Mouse (Mus musculus) midbrain, embryonic 16.5 days (tissue): ENCODE results near the gene Fgfr2. TPM values are rescaled to one million over a fixed set of nuclear protein-coding genes. Genes with fewer than 3 reads are reported as not detected.
"Not testable (repeated sequence)": the region's sequence is repeated elsewhere in the genome, so short reads cannot be mapped to it uniquely, and the experiment has no call there.

Experiments used
- ATAC-seq: fragments of 200-750 bp; cut with Nextera tagmentation; 2 replicates; pipeline ENCODE4 v1.8.0; 2017; ENCODE audit warnings: moderate TSS enrichment
- H3K27ac ChIP-seq: fragments of 300-500 bp; sonication (generic); 2 replicates; pipeline ENCODE4 v1.5.1; 2014; ENCODE audit warnings: mild to moderate bottlenecking, low read length, mixed read lengths
- H3K27me3 ChIP-seq: fragments of 300-500 bp; sonication (generic); 2 replicates; pipeline ENCODE4 v1.6.1; 2014; ENCODE audit warnings: low read depth, low read length, mixed read lengths; ENCODE audit not compliant: control insufficient read depth, insufficient read depth
- H3K36me3 ChIP-seq: fragments of 300-500 bp; sonication (generic); 2 replicates; pipeline ENCODE4 v1.6.1; 2014; ENCODE audit warnings: mild to moderate bottlenecking, low read length, moderate library complexity, mixed read lengths; ENCODE audit not compliant: control insufficient read depth, insufficient read depth
- H3K4me1 ChIP-seq: fragments of 300-500 bp; sonication (generic); 2 replicates; pipeline ENCODE4 v1.6.1; 2014; ENCODE audit warnings: mild to moderate bottlenecking, low read length, mixed read lengths; ENCODE audit not compliant: control insufficient read depth, insufficient read depth
- H3K4me2 ChIP-seq: fragments of 300-500 bp; sonication (generic); 2 replicates; pipeline ENCODE4 v1.6.1; 2014; ENCODE audit warnings: mild to moderate bottlenecking, low read length, mixed read lengths
- H3K4me3 ChIP-seq: fragments of 300-500 bp; sonication (generic); 2 replicates; pipeline ENCODE4 v1.5.1; 2014; ENCODE audit warnings: low read depth, mild to moderate bottlenecking, low read length, moderate library complexity, mixed read lengths
- H3K9ac ChIP-seq: fragments of 300-500 bp; sonication (generic); 2 replicates; pipeline ENCODE4 v1.6.1; 2014; ENCODE audit warnings: low read depth, low read length, mixed read lengths
- H3K9me3 ChIP-seq: fragments of 300-500 bp; sonication (generic); replicated peaks from 2 replicates; pipeline ENCODE4 v1.6.1; 2014; ENCODE audit warnings: mild to moderate bottlenecking, low read length, mixed read lengths; ENCODE audit not compliant: control insufficient read depth, poor library complexity, severe bottlenecking
- WGBS: fragments of 180-500 bp; shearing (Covaris S2); extraction: QIAGEN DNeasy Blood & Tissue Kit; methylation state at CpG from one replicate; pipeline ENCODE4 v1.1.7; 2014; 5-methylcytosine and 5-hydroxymethylcytosine counted together
- polyA plus RNA-seq: library from polyadenylated mRNA; unstranded; fragments of >200 nt; fragmentation: Nextera tagmentation; extraction: Ambion mirVana; gene quantifications from 2 replicates; pipeline ENCODE4 v1.2.1, GENCODE M21; 2015

Gene Fgfr2
- polyA plus RNA-seq, 1 experiment from 2014 or later = 23.8 TPM

- Histone ChIP-seq H3K4me3 (no peak overlapping the region), H3K9ac (no peak overlapping the region), H3K4me1 (no peaks in the 10 kb centered on the region), H3K4me2 (no peak overlapping the region), H3K27ac (no peak overlapping the region), H3K9me3 (no peaks in the 10 kb centered on the region), H3K36me3 (peaks cover 12% of the 10 kb centered on the region), H3K27me3 (no peaks in the 10 kb centered on the region)
- WGBS = 93% methylated on average over 1 of the region's 1 CpGs
- ATAC-seq = no peak
These were observed 2621.7 kb downstream of the Fgfr2 start for GRCm38 (mm10) chr7:130501499-130501898.

GRCm38 (mm10) chr7:130493346-130493745 lies 2629.8 kb downstream of the Fgfr2 start:
- H3K9me3 ChIP-seq = no peaks in the 10 kb centered on the region
- WGBS = 88% methylated on average over 3 of the region's 3 CpGs
- ATAC-seq = no peak
- H3K27me3 ChIP-seq = no peaks in the 10 kb centered on the region
- no peak overlapping the region for H3K4me2 ChIP-seq
- H3K36me3 ChIP-seq = peaks cover 3% of the 10 kb centered on the region; the same call in 1 of the 2 replicates
- no peak overlapping the region for H3K4me3 ChIP-seq
- no peak overlapping the region for H3K27ac ChIP-seq
- no peaks in the 10 kb centered on the region for H3K4me1 ChIP-seq
- H3K9ac ChIP-seq = no peak overlapping the region

GRCm38 (mm10) chr7:130492026-130492425 lies 2631.1 kb downstream of the Fgfr2 start:
- no peak overlapping the region for H3K9ac ChIP-seq
- H3K36me3 ChIP-seq = peaks cover 4% of the 10 kb centered on the region
- no peaks in the 10 kb centered on the region for H3K4me1 ChIP-seq
- no peak overlapping the region for H3K27ac ChIP-seq
- H3K4me2 ChIP-seq = no peak overlapping the region
- no peak overlapping the region for H3K4me3 ChIP-seq
- no peak for ATAC-seq
- no peaks in the 10 kb centered on the region for H3K27me3 ChIP-seq
- no peaks in the 10 kb centered on the region for H3K9me3 ChIP-seq

GRCm38 (mm10) chr7:130479003-130479402 lies 2644.1 kb downstream of the Fgfr2 start:
- H3K4me2 ChIP-seq, H3K4me3 ChIP-seq, H3K4me1 ChIP-seq, H3K9me3 ChIP-seq, H3K27ac ChIP-seq, H3K9ac ChIP-seq, H3K27me3 ChIP-seq, H3K36me3 ChIP-seq, ATAC-seq: not testable (repeated sequence)
- WGBS = 95% methylated on average over 3 of the region's 3 CpGs

GRCm38 (mm10) chr7:130475970-130476369 lies 2647.2 kb downstream of the Fgfr2 start:
- no peaks in the 10 kb centered on the region for H3K9me3 ChIP-seq
- no peaks in the 10 kb centered on the region for H3K27me3 ChIP-seq
- no peak overlapping the region for H3K9ac ChIP-seq
- 0 out of 2 replicates have a peak, but pooled peaks have one; percentile 60 for ATAC-seq
- no peak overlapping the region for H3K27ac ChIP-seq
- peaks cover 8% of the 10 kb centered on the region for H3K4me1 ChIP-seq
- H3K4me2 ChIP-seq = no peak overlapping the region
- peaks cover 2% of the 10 kb centered on the region for H3K36me3 ChIP-seq
- H3K4me3 ChIP-seq = no peak overlapping the region
- WGBS = 29% methylated on average over 2 of the region's 2 CpGs

GRCm38 (mm10) chr7:130473881-130474280 lies 2649.3 kb downstream of the Fgfr2 start:
- H3K9me3 ChIP-seq = no peaks in the 10 kb centered on the region
- H3K27me3 ChIP-seq = no peaks in the 10 kb centered on the region
- H3K27ac ChIP-seq = no peak overlapping the region
- ATAC-seq = no peak
- no peaks in the 10 kb centered on the region for H3K36me3 ChIP-seq
- H3K4me2 ChIP-seq = no peak overlapping the region
- no peak overlapping the region for H3K9ac ChIP-seq
- no peak overlapping the region for H3K4me3 ChIP-seq
- peaks cover 12% of the 10 kb centered on the region for H3K4me1 ChIP-seq
- 63% methylated on average over 3 of the region's 3 CpGs for WGBS

GRCm38 (mm10) chr7:130472683-130473082 lies 2650.5 kb downstream of the Fgfr2 start:
- H3K27me3 ChIP-seq = no peaks in the 10 kb centered on the region
- no peak overlapping the region for H3K4me3 ChIP-seq
- no peaks in the 10 kb centered on the region for H3K9me3 ChIP-seq
- H3K9ac ChIP-seq = no peak overlapping the region
- no peak overlapping the region for H3K4me2 ChIP-seq
- no peak overlapping the region; the same call in 1 of the 2 replicates for H3K27ac ChIP-seq
- H3K36me3 ChIP-seq = no peaks in the 10 kb centered on the region
- ATAC-seq = no peak
- peaks cover 12% of the 10 kb centered on the region for H3K4me1 ChIP-seq
- 7% methylated on average over 6 of the region's 6 CpGs for WGBS

- H3K9me3 ChIP-seq = no peaks in the 10 kb centered on the region
- H3K27ac ChIP-seq = no peak overlapping the region
- H3K27me3 ChIP-seq = no peaks in the 10 kb centered on the region
- no peak overlapping the region for H3K4me3 ChIP-seq
- no peak for ATAC-seq
- no peak overlapping the region for H3K9ac ChIP-seq
- WGBS = 21% methylated on average over 6 of the region's 6 CpGs
- H3K4me1 ChIP-seq = peaks cover 12% of the 10 kb centered on the region
- H3K36me3 ChIP-seq = no peaks in the 10 kb centered on the region
- H3K4me2 ChIP-seq = no peak overlapping the region
These were observed 2652.1 kb downstream of the Fgfr2 start for GRCm38 (mm10) chr7:130471045-130471444.

GRCm38 (mm10) chr7:130455587-130456246 lies 2667.4 kb downstream of the Fgfr2 start:
- Histone ChIP-seq H3K9me3 (no peaks in the 10 kb centered on the region), H3K4me3 (no peak overlapping the region), H3K4me2 (no peak overlapping the region), H3K4me1 (no peaks in the 10 kb centered on the region), H3K27me3 (no peaks in the 10 kb centered on the region), H3K27ac (no peak overlapping the region), H3K9ac (no peak overlapping the region), H3K36me3 (no peaks in the 10 kb centered on the region; the same call in 1 of the 2 replicates)
- no peak for ATAC-seq
- 63% methylated on average over 4 of the region's 4 CpGs for WGBS
